Mouse (Mus musculus) ES-Bruce4 (cell line): Measurements from ENCODE around the gene Cdc42bpb.

ENCODE experiments used
- CTCF ChIP-seq: IDR thresholded peaks from one replicate; pipeline ENCODE4 v1.8.1; 2011; ENCODE audit warnings: low read depth, low read length
- EP300 ChIP-seq: IDR thresholded peaks from 2 replicates; pipeline ENCODE4 v1.6.1; 2011; ENCODE audit warnings: low read depth, low read length; ENCODE audit not compliant: insufficient read depth
- POLR2A ChIP-seq: IDR thresholded peaks from one replicate; pipeline ENCODE4 v1.8.1; 2011; ENCODE audit warnings: low read length; ENCODE audit not compliant: insufficient read depth

- TF ChIP-seq POLR2A (no peak), CTCF (no peak), EP300 (no peak)
Measured at GRCm38 (mm10) chr12:111293025-111293424, 84.5 kb downstream of the Cdc42bpb start.
